Mouse (Mus musculus) gastrocnemius, adult 2 months (tissue): Measurements from ENCODE around the gene Fbxw7. TPM values are rescaled to one million over a fixed set of nuclear protein-coding genes. Genes with fewer than 3 reads are reported as not detected.

Experiments used
- DNase-seq: peaks from one replicate; pipeline ENCODE4 v3.0.0; 2022
- H3K27ac ChIP-seq: fragments of 200-600 bp; 2 replicates; pipeline ENCODE4 v1.8.1; 2022; ENCODE audit warnings: mild to moderate bottlenecking
- H3K4me3 ChIP-seq: fragments of 200-600 bp; 2 replicates; pipeline ENCODE4 v1.8.1; 2022; ENCODE audit warnings: mild to moderate bottlenecking, moderate library complexity
- CTCF ChIP-seq: fragments of 200-600 bp; IDR thresholded peaks from 2 replicates; pipeline ENCODE4 v1.8.1; 2022; ENCODE audit warnings: antibody characterized with exemption, mild to moderate bottlenecking, moderate library complexity
- intact Hi-C: fragments of 180-260 bp; cut with DNase I; formaldehyde crosslinking; loops from one replicate; pipeline ENCODE4 v1.15.1; 2025
- total RNA-seq, 2 experiments: library from RNA; stranded (reverse); gene quantifications; 2 replicates each; pipeline ENCODE4 v1.2.3; 2021

The Fbxw7 gene
- total RNA-seq, 2 experiments from 2014 or later: 12.1 to 27.7 TPM

- intact Hi-C loops: loop anchor here (1.0 to 5.0 kb wide), 3 partner anchors 250 to 651 kb away; no protein-coding TSS in a partner anchor
- H3K27ac ChIP-seq: no peak overlapping the region; the same call in 1 of the 2 replicates
- no peak overlapping the region for H3K4me3 ChIP-seq
- TF ChIP-seq CTCF: peak; percentile 87
- DNase-seq: no peak
Observed at GRCm38 (mm10) chr3:84921704-84922420, 106.8 kb downstream of the Fbxw7 start.

DNA sequence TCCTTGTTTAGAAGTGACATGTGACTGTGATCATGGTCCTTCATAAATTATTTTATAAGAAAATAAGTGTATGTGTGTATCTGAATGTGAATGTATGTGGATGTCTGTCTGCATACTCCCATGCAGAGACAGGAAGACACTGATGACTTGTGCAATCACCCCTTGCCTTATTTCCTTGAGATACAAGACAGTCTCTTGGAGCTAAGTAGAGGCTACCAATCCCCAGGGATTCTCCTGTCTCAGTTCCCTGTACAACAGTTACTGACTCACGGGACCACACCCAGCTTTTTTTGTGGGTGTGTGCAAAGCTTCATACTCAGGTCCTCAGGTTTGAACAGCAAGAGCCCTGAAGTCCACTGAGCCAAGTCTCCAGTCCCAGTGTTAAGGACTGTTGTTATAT lies 108.2 kb downstream of the Fbxw7 start:
- TF ChIP-seq CTCF: no peak
- H3K27ac ChIP-seq: no peak overlapping the region
- no peak overlapping the region for H3K4me3 ChIP-seq
- intact Hi-C loops: loop anchor here (2.0 to 5.0 kb wide), 2 partner anchors 249 to 650 kb away; no protein-coding TSS in a partner anchor
- DNase-seq: no peak

DNA sequence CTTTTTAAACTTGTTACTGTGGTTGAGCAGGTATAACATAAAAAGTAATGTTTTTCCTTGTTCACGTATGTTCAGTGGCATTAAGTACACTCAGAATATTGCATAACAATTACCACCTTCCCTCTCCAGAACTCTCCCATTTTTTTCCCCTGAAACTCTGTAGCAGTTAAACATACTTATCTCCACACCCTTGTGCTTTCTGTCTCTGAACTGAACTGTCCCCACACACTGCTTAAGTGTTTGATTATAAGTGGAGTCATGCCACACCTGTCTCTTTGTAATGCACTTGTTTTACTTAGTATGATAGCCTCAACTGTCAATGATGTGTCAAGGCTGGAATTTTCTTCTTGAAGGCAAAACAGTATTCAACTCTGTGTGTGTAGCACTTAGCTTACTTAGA lies 108.6 kb downstream of the Fbxw7 start:
- H3K4me3 ChIP-seq: no peak overlapping the region
- intact Hi-C loops: loop anchor here (2.0 to 5.0 kb wide), 2 partner anchors 249 to 649 kb away; no protein-coding TSS in a partner anchor
- no peak for TF ChIP-seq CTCF
- H3K27ac ChIP-seq: no peak overlapping the region
- DNase-seq: no peak

DNA sequence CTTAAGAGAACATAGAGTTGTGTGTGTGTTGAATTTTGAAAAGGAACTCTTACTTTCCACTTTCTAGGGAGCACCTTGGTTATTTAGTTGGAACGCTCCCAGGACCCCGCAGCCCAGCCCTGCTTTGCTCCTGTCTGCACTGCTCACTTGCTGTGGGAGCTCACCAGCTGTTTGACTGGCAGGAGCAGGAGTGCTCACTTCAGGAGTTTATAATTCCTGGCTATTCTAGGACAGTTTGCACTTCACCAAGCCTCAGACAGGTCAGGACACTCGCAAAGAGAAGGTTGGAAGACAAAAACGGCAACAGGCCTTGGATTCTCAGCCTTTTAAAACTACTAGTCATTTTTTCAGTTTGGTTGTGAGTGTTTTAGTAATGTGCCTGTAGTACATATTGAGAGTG lies 110.2 kb downstream of the Fbxw7 start:
- intact Hi-C loops: loop anchor here (5.0 kb wide), 1 partner anchor 452 kb away; no protein-coding TSS in a partner anchor
- DNase-seq: peak; percentile 64
- H3K27ac ChIP-seq: peak overlapping the region; percentile 91
- peak overlapping the region; percentile 71 for H3K4me3 ChIP-seq
- no peak for TF ChIP-seq CTCF

DNA sequence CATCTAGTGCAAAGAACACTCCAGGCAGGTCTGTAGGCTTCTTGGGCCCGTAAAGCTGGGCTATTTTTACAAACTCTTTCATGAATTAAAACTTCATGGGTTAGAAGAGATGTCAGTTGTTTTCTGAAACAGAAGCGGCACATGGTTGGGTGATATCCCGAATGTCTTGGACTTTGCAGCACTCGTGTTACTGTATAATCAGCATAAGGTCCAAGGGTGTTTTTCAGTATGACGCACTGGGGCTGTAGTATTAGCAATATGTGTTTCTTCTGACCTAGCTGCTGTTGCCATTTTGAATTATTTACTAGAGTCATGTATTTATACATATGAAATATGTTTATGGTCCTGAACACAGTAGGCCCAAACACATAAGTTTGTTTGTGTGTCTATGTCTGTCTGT lies 111.1 kb downstream of the Fbxw7 start:
- intact Hi-C loops: loop anchor here (5.0 kb wide), 1 partner anchor 451 kb away; no protein-coding TSS in a partner anchor
- DNase-seq: no peak
- no peak for TF ChIP-seq CTCF
- Histone ChIP-seq H3K27ac (peak overlapping the region; percentile 91), H3K4me3 (peak overlapping the region; percentile 71)

DNA sequence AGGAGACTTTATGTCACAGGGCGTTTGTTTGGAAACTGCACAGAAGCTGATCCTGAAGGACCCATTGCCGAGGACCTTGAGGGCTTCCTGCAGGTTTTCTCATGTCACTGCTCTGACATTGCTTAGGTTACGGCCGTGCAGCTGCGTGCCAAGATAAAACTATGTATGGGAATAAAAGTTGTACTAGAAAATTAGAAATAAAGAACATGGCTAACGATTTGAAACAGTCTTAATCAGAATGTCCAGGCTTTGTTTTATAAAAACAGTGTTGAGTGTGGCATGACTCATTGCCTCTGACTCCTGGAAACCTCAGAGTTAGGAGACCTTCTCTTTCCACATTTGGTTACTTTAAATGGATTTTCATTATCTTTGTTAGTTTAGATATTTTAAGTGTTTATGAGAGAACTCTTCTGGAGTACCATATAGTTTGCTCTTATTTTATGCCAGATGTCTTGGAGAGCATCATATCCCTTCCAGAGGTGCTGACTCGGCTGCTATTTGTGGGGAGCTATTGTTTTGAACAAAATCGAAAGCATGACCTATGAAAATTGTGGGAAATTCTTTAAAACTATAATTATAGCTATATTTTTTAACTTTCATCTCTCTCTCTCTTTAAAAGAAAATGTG lies 112.2 kb downstream of the Fbxw7 start:
- Histone ChIP-seq H3K27ac (peak overlapping the region; percentile 91), H3K4me3 (peak overlapping the region; percentile 71)
- DNase-seq: no peak
- no peak for TF ChIP-seq CTCF
- intact Hi-C loops: loop anchor here (5.0 kb wide), 1 partner anchor 450 kb away; no protein-coding TSS in a partner anchor

- TF ChIP-seq CTCF: no peak
- intact Hi-C loops: loop anchor here (5.0 kb wide), 1 partner anchor 449 kb away; no protein-coding TSS in a partner anchor
- Histone ChIP-seq H3K4me3 (peak overlapping the region; percentile 71), H3K27ac (peak overlapping the region; percentile 91; the same call in 1 of the 2 replicates)
- DNase-seq: no peak
Observed at GRCm38 (mm10) chr3:84927901-84928300, 112.8 kb downstream of the Fbxw7 start.

GRCm38 (mm10) chr3:84929171-84929570 lies 114.1 kb downstream of the Fbxw7 start:
- Histone ChIP-seq H3K4me3 (no peak overlapping the region; the same call in 1 of the 2 replicates), H3K27ac (peak overlapping the region; percentile 76)
- peak; percentile 43 for DNase-seq
- intact Hi-C loops: loop anchor here (5.0 kb wide), 1 partner anchor 448 kb away; no protein-coding TSS in a partner anchor
- TF ChIP-seq CTCF: no peak

DNA sequence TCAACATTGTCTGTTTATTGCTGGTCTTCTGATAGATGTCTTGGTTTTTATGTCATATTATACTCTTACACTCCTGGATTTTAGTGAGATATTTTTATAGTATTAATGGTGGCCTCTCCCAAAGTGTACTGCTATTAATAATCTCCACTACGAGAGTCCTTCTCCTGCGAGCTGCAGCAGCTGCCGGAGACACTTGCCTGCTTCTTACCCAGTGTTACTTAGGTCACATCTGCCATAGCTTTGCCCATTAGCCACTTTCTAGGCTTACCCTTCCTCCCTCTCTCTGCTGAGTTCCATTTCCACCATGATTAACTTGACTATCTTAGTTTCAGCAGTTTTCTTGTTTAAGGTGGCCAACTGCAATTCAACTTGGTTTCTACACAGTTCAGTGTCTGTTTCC lies 115.6 kb downstream of the Fbxw7 start:
- TF ChIP-seq CTCF: no peak
- Histone ChIP-seq H3K27ac (peak overlapping the region; percentile 76), H3K4me3 (peak overlapping the region; percentile 45)
- intact Hi-C loops: loop anchor here (10.0 kb wide), 1 partner anchor 184 kb away; no protein-coding TSS in a partner anchor
- DNase-seq: peak; percentile 30

- no peak overlapping the region for H3K27ac ChIP-seq
- H3K4me3 ChIP-seq: no peak overlapping the region
- no peak for TF ChIP-seq CTCF
- DNase-seq: no peak
- intact Hi-C loops: loop anchor here (10.0 kb wide), 1 partner anchor 179 kb away; no protein-coding TSS in a partner anchor
Observed at GRCm38 (mm10) chr3:84935729-84936128, 120.7 kb downstream of the Fbxw7 start.

- H3K4me3 ChIP-seq: no peak overlapping the region
- no peak for DNase-seq
- TF ChIP-seq CTCF: peak; percentile 46
- intact Hi-C loops: loop anchor here (10.0 kb wide), 1 partner anchor 179 kb away; no protein-coding TSS in a partner anchor
- H3K27ac ChIP-seq: no peak overlapping the region
Observed at GRCm38 (mm10) chr3:84936252-84936651, 121.2 kb downstream of the Fbxw7 start.

GRCm38 (mm10) chr3:84936956-84937355 lies 121.9 kb downstream of the Fbxw7 start:
- no peak overlapping the region for H3K27ac ChIP-seq
- DNase-seq: no peak
- H3K4me3 ChIP-seq: no peak overlapping the region
- TF ChIP-seq CTCF: no peak
- intact Hi-C loops: loop anchor here (10.0 kb wide), 1 partner anchor 178 kb away; no protein-coding TSS in a partner anchor
